Mouse (Mus musculus) hindbrain, embryonic 14.5 days (tissue): ENCODE results near the gene Ago3. TPM values are rescaled to one million over a fixed set of nuclear protein-coding genes. Genes with fewer than 3 reads are reported as not detected.

Source experiments
- ATAC-seq: fragments of 200-750 bp; cut with Nextera tagmentation; 2 replicates; pipeline ENCODE4 v1.8.0; 2017; ENCODE audit warnings: moderate number of reproducible peaks, mild to moderate bottlenecking, moderate TSS enrichment, moderate library complexity; ENCODE audit not compliant: low FRiP score
- DNase-seq: peaks from one replicate; pipeline ENCODE4 v3.0.0-alpha.2; 2015; ENCODE audit warnings: low spot score
- H3K27ac ChIP-seq: fragments of 300-500 bp; sonication (generic); 2 replicates; pipeline ENCODE4 v1.5.1; 2014; ENCODE audit warnings: mild to moderate bottlenecking, moderate library complexity
- H3K27me3 ChIP-seq: fragments of 300-500 bp; sonication (generic); 2 replicates; pipeline ENCODE4 v1.6.1; 2014; ENCODE audit warnings: mild to moderate bottlenecking, low read length, mixed read lengths; ENCODE audit not compliant: control insufficient read depth, insufficient read depth
- H3K36me3 ChIP-seq: fragments of 300-500 bp; sonication (generic); replicated peaks from 2 replicates; pipeline ENCODE4 v1.6.1; 2014; ENCODE audit not compliant: control insufficient read depth, insufficient read depth
- H3K4me1 ChIP-seq: fragments of 300-500 bp; sonication (generic); replicated peaks from 2 replicates; pipeline ENCODE4 v1.6.1; 2014; ENCODE audit warnings: antibody characterized with exemption, low read length, mixed read lengths; ENCODE audit not compliant: control insufficient read depth, insufficient read depth
- H3K4me2 ChIP-seq: fragments of 300-500 bp; sonication (generic); replicated peaks from 2 replicates; pipeline ENCODE4 v1.6.1; 2014; ENCODE audit warnings: mild to moderate bottlenecking, moderate library complexity
- H3K4me3 ChIP-seq: fragments of 300-500 bp; sonication (generic); replicated peaks from 2 replicates; pipeline ENCODE4 v1.5.1; 2014; ENCODE audit warnings: mild to moderate bottlenecking, low read length
- H3K9ac ChIP-seq: fragments of 300-500 bp; sonication (generic); 2 replicates; pipeline ENCODE4 v1.6.1; 2014
- H3K9me3 ChIP-seq: fragments of 300-500 bp; sonication (generic); 2 replicates; pipeline ENCODE4 v1.6.1; 2016; ENCODE audit warnings: low read length; ENCODE audit not compliant: control insufficient read depth
- WGBS: fragments of 180-500 bp; shearing (Covaris S2); extraction: QIAGEN DNeasy Blood & Tissue Kit; methylation state at CpG from one replicate; pipeline ENCODE4 v1.1.7; 2014; 5-methylcytosine and 5-hydroxymethylcytosine counted together
- polyA plus RNA-seq: library from polyadenylated mRNA; unstranded; fragments of >200 nt; fragmentation: Nextera tagmentation; extraction: Ambion mirVana; gene quantifications from 2 replicates; pipeline ENCODE4 v1.2.1, GENCODE M21; 2014

Gene Ago3
- polyA plus RNA-seq, 1 experiment from 2014 or later, result 19.7 TPM

- Histone ChIP-seq H3K27me3 (no peaks in the 10 kb centered on the region), H3K36me3 (no peaks in the 10 kb centered on the region; the same call in 1 of the 2 replicates), H3K4me3 (no peak overlapping the region), H3K27ac (no peak overlapping the region), H3K9ac (no peak overlapping the region), H3K9me3 (no peaks in the 10 kb centered on the region), H3K4me1 (no peaks in the 10 kb centered on the region), H3K4me2 (no peak overlapping the region)
- no peak for ATAC-seq
- no peak for DNase-seq
- WGBS, result 56% methylated on average over 3 of the region's 3 CpGs
These were observed 97.0 kb downstream of the Ago3 start for GRCm38 (mm10) chr4:126332358-126332757.

GRCm38 (mm10) chr4:126331751-126332150 lies 97.6 kb downstream of the Ago3 start:
- H3K9ac ChIP-seq, result no peak overlapping the region
- DNase-seq (no peak), ATAC-seq (no peak)
- no peaks in the 10 kb centered on the region for H3K9me3 ChIP-seq
- H3K4me2 ChIP-seq, result no peak overlapping the region
- WGBS, result 67% methylated on average over 1 of the region's 1 CpGs
- no peaks in the 10 kb centered on the region; the same call in 1 of the 2 replicates for H3K36me3 ChIP-seq
- H3K4me1 ChIP-seq, result no peaks in the 10 kb centered on the region
- no peaks in the 10 kb centered on the region for H3K27me3 ChIP-seq
- H3K27ac ChIP-seq, result no peak overlapping the region
- H3K4me3 ChIP-seq, result no peak overlapping the region

DNA sequence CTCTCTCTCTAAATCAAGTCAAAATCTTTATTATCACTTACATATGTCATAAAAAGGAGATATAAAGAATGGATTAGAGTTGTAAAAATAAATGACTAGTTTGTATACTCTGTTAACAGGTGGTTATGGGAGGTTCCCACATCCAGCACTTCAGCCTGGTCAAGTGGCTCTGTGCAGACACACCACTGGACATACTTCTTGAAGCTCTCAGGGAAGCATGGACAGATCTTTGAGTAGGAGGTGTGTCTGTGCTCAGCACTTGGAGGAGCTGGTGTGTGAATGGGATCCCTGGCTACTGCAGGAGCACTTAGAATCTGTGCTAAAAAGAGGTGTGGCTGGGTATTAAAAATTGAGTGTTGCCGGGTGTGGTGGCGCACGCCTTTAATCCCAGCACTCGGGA lies 99.1 kb downstream of the Ago3 start:
- no peak overlapping the region for H3K9ac ChIP-seq
- no peak for ATAC-seq

DNA sequence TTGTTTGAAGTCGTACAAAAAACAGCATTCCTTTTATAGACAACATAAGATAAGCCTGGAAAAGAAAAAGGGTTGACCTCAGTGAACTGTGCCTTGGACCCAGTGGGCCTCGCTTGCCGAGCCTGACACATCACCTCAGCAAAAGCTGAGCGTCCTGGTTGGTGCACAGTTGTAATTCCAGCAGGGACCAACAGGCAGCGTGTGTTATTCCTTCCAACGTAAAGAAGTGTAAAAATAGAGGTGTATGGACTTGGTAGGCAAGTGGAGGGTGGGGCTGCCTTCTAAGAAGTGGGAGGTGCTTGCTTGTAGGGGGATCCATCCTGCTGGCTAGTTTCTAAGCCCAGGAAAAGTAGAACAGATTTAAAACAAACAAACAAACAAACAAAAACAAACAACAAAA lies 103.3 kb downstream of the Ago3 start:
- no peak for ATAC-seq
- no peak overlapping the region for H3K9ac ChIP-seq
- H3K27ac ChIP-seq, result no peak overlapping the region
- peaks cover 10% of the 10 kb centered on the region; the same call in 1 of the 2 replicates for H3K4me1 ChIP-seq
- no peak for DNase-seq
- H3K4me3 ChIP-seq, result no peak overlapping the region
- no peaks in the 10 kb centered on the region for H3K36me3 ChIP-seq
- WGBS, result 20% methylated on average over 6 of the region's 6 CpGs
- H3K9me3 ChIP-seq, result no peaks in the 10 kb centered on the region
- peaks cover 13% of the 10 kb centered on the region for H3K27me3 ChIP-seq
- no peak overlapping the region for H3K4me2 ChIP-seq

More for the DNA sequence above, 99.1 kb downstream of the Ago3 start:
- H3K27ac ChIP-seq, result no peak overlapping the region
- 0 out of 2 replicates have a peak, but pooled peaks cover 4% of the 10 kb centered on the region for H3K27me3 ChIP-seq
- H3K4me1 ChIP-seq, result peaks cover 5% of the 10 kb centered on the region; the same call in 1 of the 2 replicates
- H3K4me2 ChIP-seq, result no peak overlapping the region
- DNase-seq, result no peak
- H3K9me3 ChIP-seq, result no peaks in the 10 kb centered on the region
- no peaks in the 10 kb centered on the region; the same call in 1 of the 2 replicates for H3K36me3 ChIP-seq
- 95% methylated on average over 4 of the region's 4 CpGs for WGBS
- no peak overlapping the region for H3K4me3 ChIP-seq

DNA sequence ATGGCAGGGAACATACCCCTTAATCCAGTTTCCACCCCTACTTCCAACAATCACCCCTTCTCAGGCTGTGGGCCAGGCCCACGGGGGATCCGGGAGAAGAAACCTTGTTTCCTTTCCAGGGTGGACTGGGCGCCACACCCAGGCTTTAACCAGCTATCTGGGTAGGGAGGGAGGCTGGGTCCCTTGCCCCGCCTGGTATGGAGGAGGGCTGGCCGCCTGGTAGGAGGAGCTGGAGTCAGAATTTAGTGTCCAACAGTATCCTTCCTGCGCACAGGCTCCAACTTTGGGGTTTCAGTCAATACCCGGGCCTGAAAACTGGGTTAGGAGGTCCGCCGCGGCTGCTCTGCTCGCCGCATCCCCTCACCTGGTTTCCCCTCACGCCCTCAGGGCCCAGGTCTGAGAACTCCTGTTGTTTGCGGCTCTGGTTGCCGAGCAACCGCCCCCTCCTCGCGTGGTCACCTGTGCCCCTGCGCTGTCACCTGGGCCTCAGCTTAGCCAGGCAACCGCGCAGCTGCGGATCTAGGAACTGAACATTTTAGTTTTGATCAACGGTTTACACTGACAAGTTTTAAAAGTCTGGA lies 104.0 kb downstream of the Ago3 start, which contains the start of gene Tekt2:
Tekt2 (minus strand) TSS at position 408 of the 581 bp plus-strand sequence.
- Histone ChIP-seq H3K9me3 (no peaks in the 10 kb centered on the region), H3K27me3 (peaks cover 13% of the 10 kb centered on the region), H3K36me3 (no peaks in the 10 kb centered on the region), H3K4me1 (peaks cover 16% of the 10 kb centered on the region), H3K9ac (no peak within 1 kb of the TSS), H3K4me3 (no peak within 1 kb of the TSS; the same call in 1 of the 2 replicates), H3K4me2 (peak within 1 kb of the TSS; percentile 36), H3K27ac (0 out of 2 replicates have a peak within 1 kb of the TSS, but pooled peaks have one; percentile 26)
- DNase-seq (no peak), ATAC-seq (no peak)
- 13% methylated on average over 23 of the region's 23 CpGs for WGBS

- DNase-seq (no peak), ATAC-seq (no peak)
- Histone ChIP-seq H3K36me3 (no peaks in the 10 kb centered on the region), H3K4me2 (peak overlapping the region; percentile 36), H3K9me3 (no peaks in the 10 kb centered on the region), H3K4me3 (no peak overlapping the region), H3K9ac (no peak overlapping the region), H3K27me3 (peaks cover 13% of the 10 kb centered on the region), H3K27ac (0 out of 2 replicates have a peak overlapping the region, but pooled peaks have one; percentile 26), H3K4me1 (peaks cover 19% of the 10 kb centered on the region)
- 27% methylated on average over 13 of the region's 13 CpGs for WGBS
These were observed 104.5 kb downstream of the Ago3 start for GRCm38 (mm10) chr4:126324861-126325260.

DNA sequence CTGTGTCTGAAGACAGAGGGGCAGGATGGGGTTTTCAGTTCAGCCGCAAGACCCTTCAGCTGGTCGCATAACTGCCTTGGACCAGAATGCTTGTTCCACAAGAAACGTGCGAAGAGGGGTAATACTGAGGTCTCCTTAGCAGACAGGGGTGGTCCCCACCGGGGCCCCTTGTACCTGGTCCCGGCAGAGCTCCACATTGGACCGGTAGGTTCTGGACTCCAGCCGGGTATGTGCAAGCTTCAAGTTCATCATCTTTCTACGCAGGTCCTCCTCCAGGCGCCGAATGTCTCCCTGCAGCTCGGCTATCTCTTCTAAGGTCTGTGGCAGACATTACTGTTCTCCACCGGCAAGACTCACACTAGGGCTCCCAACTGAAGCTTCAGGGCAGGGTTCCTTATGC lies 106.7 kb downstream of the Ago3 start:
- no peak for ATAC-seq
- no peak overlapping the region for H3K4me2 ChIP-seq
- WGBS, result 97% methylated on average over 13 of the region's 13 CpGs

GRCm38 (mm10) chr4:126321854-126322511 lies 107.4 kb downstream of the Ago3 start:
- Histone ChIP-seq H3K27me3 (peaks cover 13% of the 10 kb centered on the region), H3K9me3 (no peaks in the 10 kb centered on the region), H3K27ac (no peak overlapping the region), H3K36me3 (peaks cover 15% of the 10 kb centered on the region), H3K4me3 (peak overlapping the region; percentile 93), H3K4me2 (peak overlapping the region; percentile 90), H3K4me1 (peaks cover 19% of the 10 kb centered on the region), H3K9ac (no peak overlapping the region)
- no peak for DNase-seq
- 58% methylated on average over 28 of the region's 28 CpGs for WGBS
- ATAC-seq, result peak; percentile 31; the same call in 1 of the 2 replicates

More for the DNA sequence above, 106.7 kb downstream of the Ago3 start:
- Histone ChIP-seq H3K36me3 (peaks cover 9% of the 10 kb centered on the region), H3K9me3 (no peaks in the 10 kb centered on the region), H3K4me3 (no peak overlapping the region), H3K4me1 (peaks cover 19% of the 10 kb centered on the region), H3K9ac (no peak overlapping the region), H3K27me3 (peaks cover 13% of the 10 kb centered on the region), H3K27ac (no peak overlapping the region)
- no peak for DNase-seq

- H3K9me3 ChIP-seq, result no peaks in the 10 kb centered on the region
- H3K4me3 ChIP-seq, result peak within 1 kb of the TSS; percentile 93
- peak within 1 kb of the TSS; percentile 86 for H3K27ac ChIP-seq
- DNase-seq (peak; percentile 99), ATAC-seq (peak; percentile 91)
- H3K4me1 ChIP-seq, result peaks cover 19% of the 10 kb centered on the region
- 1% methylated on average over 79 of the region's 80 CpGs for WGBS
- peak within 1 kb of the TSS; percentile 78 for H3K9ac ChIP-seq
- H3K36me3 ChIP-seq, result peaks cover 22% of the 10 kb centered on the region
- H3K27me3 ChIP-seq, result peaks cover 13% of the 10 kb centered on the region
- peak within 1 kb of the TSS; percentile 90 for H3K4me2 ChIP-seq
These were observed 108.1 kb downstream of the Ago3 start, which contains the start of gene Adprhl2 for GRCm38 (mm10) chr4:126321111-126321853. Gene Adprhl2 (minus strand): TSS chr4:126321703.
